Mouse (Mus musculus) lung, postnatal 36 days (tissue): ENCODE measurements at regions not wholly inside any gene's neighbourhood (a gene's known extent, or its start where the extent isn't known, plus 50 kb on each side); places are given as distances from the start of the nearest gene placed in this dataset.

ENCODE experiments used
- DNase-seq: peaks from one replicate; pipeline ENCODE4 v3.0.0; 2022; ENCODE audit warnings: mixed read lengths

GRCm38 (mm10) chr16:25585070-25585454, 98.5 kb upstream of the Trp63 start:
- DNase-seq = no peak

- no peak for DNase-seq
Measured at GRCm38 (mm10) chr16:25585953-25586352, 97.6 kb upstream of the Trp63 start.

GRCm38 (mm10) chr16:25587879-25588347, 95.7 kb upstream of the Trp63 start:
- DNase-seq = no peak

GRCm38 (mm10) chr16:25597435-25597834, 86.1 kb upstream of the Trp63 start:
- DNase-seq = no peak

GRCm38 (mm10) chr16:25603121-25603520, 80.4 kb upstream of the Trp63 start:
- no peak for DNase-seq

- DNase-seq = no peak
Measured at GRCm38 (mm10) chr16:25615229-25615628, 68.3 kb upstream of the Trp63 start.

GRCm38 (mm10) chr16:25615646-25616045, 67.9 kb upstream of the Trp63 start:
- no peak for DNase-seq

- no peak for DNase-seq
Measured at GRCm38 (mm10) chr16:25618898-25619297, 64.7 kb upstream of the Trp63 start.

GRCm38 (mm10) chr16:25622651-25623050, 60.9 kb upstream of the Trp63 start:
- DNase-seq = no peak

- DNase-seq = no peak
Measured at GRCm38 (mm10) chr16:25623986-25624623, 59.5 kb upstream of the Trp63 start.

- no peak for DNase-seq
Measured at GRCm38 (mm10) chr16:25629750-25630149, 53.8 kb upstream of the Trp63 start.

- no peak for DNase-seq
Measured at GRCm38 (mm10) chr16:25631139-25631716, 52.3 kb upstream of the Trp63 start.
